Mouse (Mus musculus): ENCODE measurements around the gene Sh2d4b.

Gene Sh2d4b

DNA sequence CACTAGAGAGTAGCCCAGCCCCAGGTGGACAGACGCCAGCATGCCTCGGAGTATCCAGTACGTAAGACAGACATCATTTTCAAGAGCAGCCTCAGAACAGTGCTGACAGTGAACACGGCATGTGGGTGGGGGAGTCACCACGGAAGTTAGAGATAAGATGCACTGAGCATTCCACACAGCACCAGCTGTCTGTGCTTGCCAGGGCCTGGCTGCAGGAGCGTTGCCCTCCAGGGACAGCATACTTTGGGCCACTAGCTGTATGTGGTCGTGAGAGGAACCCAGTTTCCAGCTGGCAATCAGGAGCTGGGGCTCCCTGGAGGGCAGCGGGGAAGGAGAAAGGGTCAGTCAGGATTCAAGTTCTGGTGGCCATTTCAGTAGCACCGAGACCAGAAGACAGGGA, 13.7 kb upstream of the Sh2d4b start:
- no peak for DNase-seq (ENCODE audit: low read depth, low spot score)

DNA sequence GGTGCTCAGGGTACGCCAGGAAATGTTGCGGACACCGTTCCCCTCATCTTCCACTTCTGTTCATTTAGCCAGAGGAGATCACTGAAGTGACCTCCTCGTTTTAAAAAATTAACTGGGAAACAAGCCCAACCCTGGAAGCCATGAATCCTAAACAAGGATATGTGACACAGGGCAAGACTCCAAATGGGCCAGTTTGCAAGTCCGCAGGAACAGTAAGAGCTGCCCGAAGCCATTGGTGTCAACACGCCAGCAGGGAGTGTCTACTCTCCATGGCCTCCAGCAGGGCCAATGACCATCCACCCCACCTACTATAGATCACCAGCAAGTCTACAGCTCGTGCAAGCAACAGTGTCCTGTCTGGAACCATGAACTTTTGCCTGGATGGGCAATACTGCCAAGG, 12.7 kb upstream of the Sh2d4b start:
- no peak for DNase-seq (ENCODE audit: low read depth, low spot score)

DNA sequence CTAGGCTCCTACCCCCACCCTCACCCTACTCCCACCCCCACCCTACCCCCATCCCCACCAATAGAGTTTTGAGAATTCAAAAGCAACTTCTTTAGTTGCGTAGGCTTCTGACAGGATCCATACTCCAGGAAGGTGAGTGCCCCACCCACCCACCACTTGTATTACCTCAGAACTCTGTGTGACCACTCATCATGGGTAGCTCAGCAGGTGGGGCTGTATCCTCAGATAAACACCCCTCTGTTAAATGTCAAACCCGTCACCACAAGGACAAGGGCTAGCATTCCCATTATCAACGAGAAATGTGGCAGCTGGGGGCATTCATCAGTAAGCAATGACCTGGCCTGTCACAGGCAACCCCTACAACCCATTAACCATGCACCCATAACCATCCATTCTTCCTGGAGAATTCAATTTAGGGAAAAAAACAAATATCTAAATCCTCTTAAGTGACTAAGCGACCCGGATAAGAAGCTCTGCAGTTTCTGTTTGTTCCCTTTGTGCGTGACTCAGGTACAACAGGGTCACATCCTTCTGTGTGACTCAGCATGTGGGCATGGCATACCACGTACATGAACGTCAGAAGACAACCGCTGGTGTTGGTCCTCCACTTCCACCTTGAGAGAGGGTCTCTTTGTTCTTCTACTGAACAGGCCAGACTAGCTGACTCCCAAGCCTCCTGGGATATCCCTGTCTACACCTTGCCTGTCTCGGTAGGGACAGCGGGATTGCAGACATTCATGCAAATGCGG, 9.4 kb upstream of the Sh2d4b start:
- DNase-seq (ENCODE audit: low read depth, low spot score): no peak

DNA sequence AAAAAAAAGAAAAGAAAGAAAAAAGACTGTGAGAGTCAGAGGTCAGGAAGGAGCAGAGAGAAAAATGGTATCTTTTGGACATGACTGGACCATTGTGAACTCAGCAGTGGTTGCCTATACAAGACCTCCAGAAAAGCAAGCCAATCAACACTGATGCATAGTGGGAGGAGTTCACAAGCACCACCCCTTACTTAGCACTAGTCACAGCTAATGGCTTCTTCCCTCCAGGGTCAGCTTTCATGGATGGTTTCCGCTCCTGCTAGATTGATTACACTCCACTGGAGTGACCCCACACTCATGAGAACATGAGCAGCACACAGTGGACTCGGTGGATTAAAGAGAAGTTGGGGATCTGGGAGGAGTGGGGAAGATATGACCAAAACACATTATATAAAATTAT, 7.2 kb upstream of the Sh2d4b start:
- DNase-seq (ENCODE audit: low read depth, low spot score): no peak

DNA sequence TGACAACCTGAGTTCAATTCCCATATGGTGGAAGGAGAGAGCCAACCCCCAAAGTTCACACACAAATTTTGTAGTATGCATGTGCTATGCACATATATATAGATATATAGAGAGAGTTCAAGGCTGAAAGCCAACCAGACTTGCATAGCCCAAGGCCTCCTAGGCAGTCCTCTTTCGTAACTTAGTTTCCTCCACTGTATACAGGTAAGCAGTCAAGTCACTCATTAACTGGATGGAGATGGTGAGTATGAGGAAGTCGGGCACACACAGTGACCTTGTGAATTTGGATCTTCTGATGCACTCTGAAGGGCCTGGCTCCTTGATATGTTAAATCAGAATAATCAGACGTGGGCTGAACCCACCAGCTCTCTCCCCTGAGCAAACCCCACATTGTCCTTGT, 4.8 kb upstream of the Sh2d4b start:
- no peak for DNase-seq (ENCODE audit: low read depth, low spot score)

DNA sequence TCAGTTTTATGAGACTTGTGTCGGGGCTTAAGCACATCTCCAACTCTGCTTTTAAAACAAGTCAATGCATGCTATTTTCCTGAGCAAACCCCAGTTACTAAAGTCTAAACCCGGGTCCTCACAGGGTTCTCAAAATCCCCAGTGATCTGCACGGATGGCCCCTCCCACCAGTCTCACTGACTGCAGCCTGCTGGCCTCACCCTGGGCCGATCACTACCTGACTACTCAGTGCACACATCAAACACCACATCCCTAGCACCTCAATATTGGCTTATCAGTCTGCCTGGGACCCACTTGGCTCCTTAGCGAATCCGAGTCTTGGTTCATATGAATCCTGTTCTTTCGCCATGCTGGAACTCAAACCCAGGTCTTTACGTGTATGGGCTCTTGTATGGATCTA, 2.6 kb upstream of the Sh2d4b start:
- no peak for DNase-seq (ENCODE audit: low read depth, low spot score)

DNA sequence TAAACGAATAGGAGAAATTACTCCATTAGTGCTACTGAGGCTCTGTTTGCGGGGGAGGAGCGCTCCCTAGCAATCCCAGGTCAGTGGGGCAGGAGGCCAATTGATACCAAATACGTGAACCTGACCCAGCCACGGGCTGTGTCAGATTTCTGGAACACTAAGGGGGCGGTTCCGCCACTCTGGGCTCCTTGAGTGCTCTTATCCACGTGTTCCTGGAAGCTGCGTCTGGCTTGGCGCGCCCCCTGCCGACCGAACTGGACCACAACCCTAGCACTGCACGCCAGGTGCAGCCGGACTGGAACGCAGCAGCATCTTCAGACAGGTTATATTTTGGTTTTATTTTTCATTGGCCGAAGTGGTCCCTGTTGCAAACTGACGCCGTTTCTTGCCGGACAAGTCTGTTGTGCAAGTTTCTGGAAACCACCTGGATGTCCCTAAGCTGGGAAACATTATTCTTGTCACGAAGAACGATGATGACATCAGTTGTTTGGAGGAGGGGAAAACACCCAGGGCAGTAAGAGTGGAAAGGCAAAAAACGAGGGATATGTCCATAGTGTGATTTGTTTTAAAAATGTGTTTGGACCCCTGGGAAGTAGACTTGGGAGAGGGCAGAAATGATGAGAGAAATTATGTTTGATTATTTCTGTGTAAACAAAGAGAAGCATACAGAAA, 1.6 kb upstream of the Sh2d4b start:
- DNase-seq (ENCODE audit: low read depth, low spot score): peak; percentile 29

DNA sequence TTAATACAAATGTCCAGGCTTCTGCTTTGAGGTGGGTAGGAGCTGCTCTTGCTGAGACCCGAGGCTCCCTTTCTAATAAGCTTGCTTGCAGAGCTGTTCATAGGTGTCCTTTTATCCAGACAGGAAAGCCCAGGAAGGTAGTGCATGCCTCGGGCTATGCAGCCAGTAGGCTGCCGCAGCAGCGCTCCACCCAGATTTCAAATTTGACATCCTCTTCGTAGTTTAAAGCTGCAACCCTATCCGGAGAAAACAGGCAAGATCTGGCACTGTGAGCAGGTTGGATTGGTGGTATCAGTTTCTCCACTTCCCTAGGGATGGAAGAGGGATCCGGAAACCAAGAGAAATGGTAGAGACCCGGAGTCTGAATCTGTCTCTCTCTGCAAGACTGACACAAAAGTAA, 818 bp upstream of the Sh2d4b start:
- DNase-seq (ENCODE audit: low read depth, low spot score): no peak

DNA sequence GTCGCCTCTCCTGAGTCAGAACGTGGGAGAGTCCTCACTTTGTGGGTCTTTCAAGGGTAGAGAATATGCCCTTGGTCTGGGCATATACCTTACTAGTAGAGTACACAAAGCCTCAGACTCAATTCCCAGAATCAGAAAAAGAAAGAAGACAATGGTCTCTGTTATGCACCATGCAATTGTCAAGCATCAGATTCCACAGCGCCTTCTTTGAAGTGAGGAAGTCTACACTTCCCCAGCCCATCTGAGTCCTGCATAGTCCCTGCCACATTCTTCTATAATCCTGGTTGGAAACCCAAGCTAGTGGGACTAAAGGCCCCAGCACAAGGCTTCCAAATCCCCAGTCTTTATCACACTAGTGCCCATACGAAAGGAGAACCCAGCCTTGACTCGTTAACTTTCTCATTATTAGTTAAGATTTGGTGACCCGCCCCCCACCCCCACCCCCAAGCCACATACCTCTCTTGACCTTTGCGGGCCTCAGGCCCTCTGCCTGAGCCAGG, 690 bp downstream of the Sh2d4b start:
- DNase-seq (ENCODE audit: low read depth, low spot score): no peak

DNA sequence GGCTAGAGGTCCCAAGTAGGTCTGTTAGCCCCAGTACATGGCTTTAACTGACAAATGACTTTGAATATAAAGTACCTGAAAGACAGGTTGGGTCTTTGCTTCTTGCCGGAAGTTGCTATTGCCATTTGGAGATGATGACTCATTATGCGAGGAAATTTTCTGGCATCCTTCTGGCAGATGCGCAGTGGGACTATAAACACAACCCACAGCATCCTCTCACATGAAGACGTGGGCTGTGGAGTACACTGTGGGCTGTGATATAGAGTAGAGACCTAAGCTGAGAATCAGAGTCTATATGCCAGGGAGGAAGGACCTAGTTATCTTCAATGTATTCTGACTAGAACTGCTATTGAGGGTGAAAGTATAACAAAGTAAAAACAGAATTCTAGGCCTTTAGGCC, 1.6 kb downstream of the Sh2d4b start:
- DNase-seq (ENCODE audit: low read depth, low spot score): no peak

DNA sequence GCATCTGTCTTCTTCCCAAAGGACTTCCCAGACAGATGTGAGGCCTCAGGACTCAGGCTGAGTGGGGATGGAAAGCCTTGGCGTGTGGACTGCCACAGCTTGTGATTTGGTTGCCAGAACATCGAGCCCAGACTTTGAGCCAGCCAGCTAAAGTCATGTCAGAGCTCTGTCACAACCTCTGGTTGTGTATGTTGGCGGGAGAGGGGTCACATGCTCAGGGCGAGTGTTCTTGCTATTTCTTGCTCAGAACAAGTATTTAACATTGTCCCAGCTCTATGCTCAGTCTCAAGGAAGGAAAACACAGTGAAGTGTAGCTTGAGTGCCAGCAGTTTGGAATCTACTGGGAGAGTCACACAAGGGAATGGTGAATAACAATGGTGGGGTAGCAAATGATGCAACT, 3.4 kb downstream of the Sh2d4b start:
- no peak for DNase-seq (ENCODE audit: low read depth, low spot score)

DNA sequence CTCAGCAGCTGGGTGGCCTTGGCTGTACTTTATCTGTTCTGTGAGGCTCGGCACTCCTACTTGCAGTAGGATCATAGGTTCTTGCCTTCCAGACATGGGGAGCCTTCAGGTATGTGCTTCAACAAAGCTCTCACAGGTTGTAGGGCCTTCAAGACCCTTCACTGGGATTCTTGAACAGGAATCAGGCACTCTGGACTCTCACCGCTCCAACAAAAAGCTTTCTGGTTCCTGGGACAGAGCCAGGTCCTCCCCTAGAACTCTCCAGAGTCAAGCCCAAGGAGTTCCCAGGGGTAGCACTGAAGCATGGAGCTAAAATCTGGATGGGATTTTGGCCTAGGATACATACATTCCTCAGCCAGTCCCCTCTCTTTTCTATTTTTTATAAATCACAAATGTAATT, 3.9 kb downstream of the Sh2d4b start:
- DNase-seq (ENCODE audit: low read depth, low spot score): no peak

DNA sequence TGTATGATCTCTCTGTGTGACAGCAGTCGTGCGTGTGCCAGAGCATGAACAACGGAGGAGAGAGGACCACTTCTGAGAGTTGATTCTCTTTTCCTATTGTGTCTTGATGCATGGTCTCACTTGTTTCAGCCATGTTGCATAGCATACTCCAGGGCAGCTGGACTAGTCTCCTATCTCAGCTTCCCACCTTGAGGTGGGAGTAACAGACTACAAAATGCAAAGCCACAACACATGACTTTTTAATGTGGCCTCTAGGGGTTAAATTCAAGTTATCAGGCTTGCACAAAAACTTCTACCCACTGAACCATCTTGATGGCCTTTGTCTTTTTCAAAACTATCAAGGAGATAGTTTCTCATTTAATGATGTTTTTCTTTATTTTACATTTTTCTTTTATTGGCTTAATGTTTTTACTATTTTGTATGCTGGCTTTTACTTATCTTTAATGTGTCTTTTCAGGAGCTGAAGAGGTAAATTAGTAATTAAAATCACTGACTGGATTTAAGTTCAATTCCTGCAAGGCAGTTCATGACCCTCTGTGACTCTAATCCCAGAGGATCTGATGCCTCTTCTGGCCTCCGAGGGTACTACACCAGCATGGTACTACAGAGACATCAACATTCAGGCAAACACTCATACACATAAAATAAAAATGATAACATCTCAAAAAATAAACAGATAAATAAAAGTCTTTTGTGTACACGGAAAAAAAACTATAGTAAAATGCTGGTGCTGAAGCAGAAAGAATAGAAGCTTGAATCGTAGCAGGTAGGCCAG, 6.5 kb downstream of the Sh2d4b start:
- no peak for DNase-seq (ENCODE audit: low read depth, low spot score)

DNA sequence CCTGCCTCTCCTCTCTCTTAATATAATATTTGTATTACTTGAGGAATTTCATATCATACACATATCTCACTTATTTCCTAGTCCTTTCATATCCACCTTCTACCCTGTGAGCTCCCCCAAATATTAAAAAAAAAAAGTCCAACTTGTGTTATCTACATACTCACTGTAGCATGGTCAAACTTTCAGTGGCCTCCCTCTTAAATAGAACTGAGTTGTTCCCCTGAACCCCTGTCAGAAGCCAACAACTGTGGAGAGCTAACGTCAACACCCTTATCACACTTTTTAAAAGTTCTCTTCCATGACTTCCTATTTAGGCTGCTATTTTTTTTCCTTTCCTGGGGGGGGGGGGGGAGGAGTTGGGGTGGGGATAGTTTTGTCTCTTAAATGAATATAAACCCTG, 7.3 kb downstream of the Sh2d4b start:
- DNase-seq (ENCODE audit: low read depth, low spot score): no peak

DNA sequence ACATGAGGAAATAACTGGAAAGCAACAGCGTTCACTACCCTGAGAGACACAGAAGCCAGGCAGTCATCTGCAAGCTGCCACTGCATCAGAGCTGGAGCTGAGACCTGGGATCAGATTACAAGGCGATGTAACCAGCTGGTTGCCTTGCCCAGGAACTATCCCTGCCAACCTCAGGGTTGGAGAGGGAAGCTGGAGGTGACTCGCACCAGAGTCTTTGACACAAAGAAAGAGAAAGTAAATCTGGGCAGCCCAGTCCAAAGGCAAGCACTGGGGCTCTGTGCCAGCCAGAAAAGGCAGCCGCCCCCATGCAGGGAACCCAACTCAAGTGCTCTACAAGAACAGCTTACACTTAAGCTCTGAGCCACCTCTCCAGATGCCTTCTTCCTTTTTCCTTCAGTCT, 7.8 kb downstream of the Sh2d4b start:
- no peak for DNase-seq (ENCODE audit: low read depth, low spot score)

DNA sequence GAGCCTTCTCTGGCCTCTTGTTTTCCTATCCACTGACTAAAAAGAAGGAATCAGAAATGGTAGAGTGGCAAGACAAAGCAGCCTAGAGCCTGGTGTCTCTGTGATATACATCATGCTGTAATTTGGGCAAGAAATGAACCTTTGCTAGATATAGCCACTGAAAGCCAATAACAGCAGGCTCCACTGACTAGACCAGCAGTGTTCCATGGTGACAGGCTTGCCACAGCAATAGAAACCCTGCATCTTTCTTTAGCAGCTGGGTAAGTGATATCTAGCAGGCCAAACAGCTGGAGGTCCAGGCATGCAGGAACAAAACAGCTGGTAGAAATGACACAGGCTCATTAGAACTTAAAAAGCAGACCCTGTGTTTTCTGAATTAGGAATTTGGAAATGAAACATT, 18.5 kb downstream of the Sh2d4b start:
- no peak for DNase-seq (ENCODE audit: low read depth, low spot score)

DNA sequence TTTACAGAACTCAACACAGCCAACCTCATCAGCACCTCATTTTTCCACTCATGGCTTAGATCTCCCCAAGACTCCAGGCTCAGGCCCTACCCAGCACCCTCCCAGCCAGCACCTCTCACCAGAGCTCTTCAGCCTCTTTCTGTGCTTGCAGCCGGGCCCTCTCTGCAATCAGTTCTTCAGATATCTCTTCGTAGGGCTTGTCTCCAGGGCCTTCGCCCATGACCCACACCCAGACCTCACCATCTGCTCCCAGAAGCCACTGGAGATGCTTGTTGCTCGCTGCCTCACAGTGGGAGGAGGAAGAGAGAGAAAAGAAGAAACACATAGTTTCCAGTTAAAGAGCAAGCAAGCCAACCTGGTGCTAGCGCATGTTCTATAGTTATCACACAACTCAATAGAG, 19.1 kb downstream of the Sh2d4b start:
- DNase-seq (ENCODE audit: low read depth, low spot score): no peak

DNA sequence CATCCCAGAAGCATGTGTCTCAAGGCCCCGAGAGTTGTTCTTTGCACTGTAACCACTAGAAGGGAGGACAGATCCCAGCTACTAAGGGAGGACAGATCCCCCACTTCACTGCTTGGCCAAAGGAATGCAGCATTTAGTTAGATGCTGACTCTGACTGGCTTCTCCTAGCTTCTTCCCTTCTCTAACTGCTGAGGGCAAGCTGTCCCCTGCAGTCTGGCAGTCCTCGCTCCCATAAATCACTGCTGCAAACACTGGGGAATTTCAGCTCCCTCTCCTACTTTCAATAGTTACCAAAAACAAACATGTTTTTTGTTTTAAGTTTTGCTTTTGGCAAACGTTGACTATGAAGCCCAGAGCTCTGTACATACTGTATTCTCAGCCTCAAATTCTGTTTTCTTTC, 22.5 kb downstream of the Sh2d4b start:
- DNase-seq (ENCODE audit: low read depth, low spot score): no peak

DNA sequence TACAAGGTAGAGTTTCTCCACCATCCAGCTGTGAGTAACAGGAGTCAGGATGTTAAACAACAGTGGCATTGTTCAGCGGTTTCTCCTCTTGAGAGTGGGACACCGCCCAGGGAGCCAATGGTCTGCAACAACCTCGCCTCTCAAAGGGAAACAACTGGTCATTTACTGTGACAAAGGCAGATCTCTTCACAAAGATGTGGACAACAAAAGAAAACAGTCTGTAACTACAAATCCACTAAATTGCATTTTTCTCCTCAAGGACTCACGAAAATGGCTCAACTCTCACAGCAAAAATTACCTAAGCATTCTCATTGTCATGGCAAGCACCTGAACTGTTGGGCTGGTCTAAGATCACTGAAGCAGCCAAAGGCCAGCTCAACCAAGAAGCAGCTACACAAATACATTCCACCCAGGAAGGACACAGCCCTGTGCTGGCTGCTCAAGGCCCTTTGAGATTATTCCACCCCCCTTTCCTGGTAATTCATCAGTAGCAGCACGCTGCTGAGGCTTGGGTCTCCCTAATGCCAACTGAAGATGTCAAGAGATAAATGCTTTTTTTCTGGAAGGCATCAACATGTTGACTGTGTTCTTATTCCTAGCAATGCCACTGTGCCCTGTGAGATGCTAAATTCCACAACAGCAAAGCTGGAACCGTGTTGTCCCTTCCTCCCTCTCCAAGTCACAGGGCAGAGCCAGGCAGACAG, 28.1 kb downstream of the Sh2d4b start:
- no peak for DNase-seq (ENCODE audit: low read depth, low spot score)

DNA sequence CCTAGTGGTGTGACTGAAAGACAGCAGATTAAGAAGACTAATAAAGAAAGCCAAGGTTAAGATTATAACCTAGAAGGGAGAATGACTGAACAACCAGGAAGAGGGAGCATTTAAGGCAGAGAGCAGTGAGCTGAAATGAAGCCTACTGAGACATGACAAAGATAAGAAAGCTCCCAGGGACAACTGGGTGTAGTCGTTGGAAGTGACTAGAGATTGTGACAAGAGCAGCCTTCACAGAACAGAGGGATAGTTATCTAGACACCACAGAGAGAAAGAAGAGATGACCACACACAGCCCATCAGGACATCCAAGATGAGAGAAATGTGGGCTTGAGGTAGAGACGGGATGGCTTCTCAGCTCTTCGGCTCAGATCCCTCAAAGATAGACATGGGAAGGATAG, 29.4 kb downstream of the Sh2d4b start:
- DNase-seq (ENCODE audit: low read depth, low spot score): no peak

DNA sequence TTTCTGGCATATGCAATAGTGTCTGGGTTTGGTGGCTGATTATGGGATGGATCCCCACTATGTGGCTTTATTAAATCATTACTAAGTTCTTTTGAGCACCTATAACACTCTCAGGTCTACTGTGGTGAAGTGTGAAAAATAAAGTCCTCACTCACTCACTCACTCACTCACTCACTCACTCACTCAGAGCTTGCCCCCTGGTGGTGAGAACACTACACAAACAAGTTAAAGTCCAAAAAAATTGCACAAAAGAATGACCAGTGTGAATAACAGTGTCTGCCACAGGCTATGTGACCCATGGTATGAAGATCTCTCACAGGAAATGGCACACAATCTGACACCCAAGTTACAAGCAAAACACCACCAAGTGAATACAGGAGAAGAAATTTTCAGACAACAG, 30.0 kb downstream of the Sh2d4b start:
- DNase-seq (ENCODE audit: low read depth, low spot score): no peak

DNA sequence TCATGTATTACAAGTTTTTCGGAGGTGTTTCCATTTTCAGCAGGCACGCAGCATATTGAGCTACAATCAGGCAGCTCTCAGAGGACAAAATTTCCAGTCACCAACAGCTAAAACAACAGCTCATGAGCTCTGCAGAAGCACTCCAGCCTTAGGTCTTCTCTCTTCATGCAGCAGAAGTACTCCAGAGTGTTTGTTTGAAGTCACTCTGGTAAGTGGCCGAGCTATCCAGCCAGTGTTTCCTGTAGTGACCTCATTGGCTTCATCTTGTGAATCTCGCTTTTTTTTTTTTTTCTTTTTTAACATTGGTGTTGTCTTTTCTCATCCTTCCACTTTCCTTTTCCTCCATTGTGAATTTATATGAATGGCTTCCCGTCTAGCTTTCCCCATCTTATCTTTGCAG, 40.1 kb downstream of the Sh2d4b start:
- no peak for DNase-seq (ENCODE audit: low read depth, low spot score)

All from c-Kit-negative CD71-positive TER-119-positive erythroid progenitor cells, embryonic 14.5 days (primary cell).